Mouse (Mus musculus) kidney, embryonic 14.5 days (tissue): ENCODE results near the gene Hccs. TPM values are rescaled to one million over a fixed set of nuclear protein-coding genes. Genes with fewer than 3 reads are reported as not detected.

Source experiments
- ATAC-seq: fragments of 200-750 bp; cut with Nextera tagmentation; 2 replicates; pipeline ENCODE4 v1.8.0; 2017; ENCODE audit warnings: moderate number of reproducible peaks, mild to moderate bottlenecking, moderate TSS enrichment, moderate library complexity; ENCODE audit not compliant: low FRiP score, low TSS enrichment
- H3K27ac ChIP-seq: fragments of 300-500 bp; sonication (generic); 2 replicates; pipeline ENCODE4 v1.5.1; 2014; ENCODE audit warnings: low read depth, mild to moderate bottlenecking, low read length, moderate library complexity, mixed read lengths
- H3K27me3 ChIP-seq: fragments of 300-500 bp; sonication (generic); 2 replicates; pipeline ENCODE4 v1.6.1; 2014; ENCODE audit warnings: mild to moderate bottlenecking, low read length; ENCODE audit not compliant: control insufficient read depth, insufficient read depth
- H3K36me3 ChIP-seq: fragments of 300-500 bp; sonication (generic); 2 replicates; pipeline ENCODE4 v1.6.1; 2014; ENCODE audit warnings: low read length, mixed read lengths; ENCODE audit not compliant: control insufficient read depth, insufficient read depth
- H3K4me1 ChIP-seq: fragments of 300-500 bp; sonication (generic); 2 replicates; pipeline ENCODE4 v1.6.1; 2014; ENCODE audit warnings: low read length, mixed read lengths; ENCODE audit not compliant: control insufficient read depth, insufficient read depth
- H3K4me2 ChIP-seq: fragments of 300-500 bp; sonication (generic); replicated peaks from 2 replicates; pipeline ENCODE4 v1.6.1; 2014; ENCODE audit warnings: low read depth, mild to moderate bottlenecking, low read length
- H3K4me3 ChIP-seq: fragments of 300-500 bp; sonication (generic); 2 replicates; pipeline ENCODE4 v1.5.1; 2014; ENCODE audit warnings: mild to moderate bottlenecking, low read length
- H3K9ac ChIP-seq: fragments of 300-500 bp; sonication (generic); 2 replicates; pipeline ENCODE4 v1.6.1; 2014; ENCODE audit warnings: low read depth, mild to moderate bottlenecking, low read length, moderate library complexity
- H3K9me3 ChIP-seq: fragments of 300-500 bp; sonication (generic); 2 replicates; pipeline ENCODE4 v1.6.1; 2016; ENCODE audit warnings: low read length; ENCODE audit not compliant: control insufficient read depth
- WGBS: fragments of 180-500 bp; shearing (Covaris S2); extraction: QIAGEN DNeasy Blood & Tissue Kit; methylation state at CpG from one replicate; pipeline ENCODE4 v1.1.7; 2014; 5-methylcytosine and 5-hydroxymethylcytosine counted together
- polyA plus RNA-seq: library from polyadenylated mRNA; unstranded; fragments of >200 nt; fragmentation: Nextera tagmentation; extraction: Ambion mirVana; gene quantifications from 2 replicates; pipeline ENCODE4 v1.2.1, GENCODE M21; 2014

The Hccs gene
- polyA plus RNA-seq, 1 experiment from 2014 or later, result 37.7 TPM

DNA sequence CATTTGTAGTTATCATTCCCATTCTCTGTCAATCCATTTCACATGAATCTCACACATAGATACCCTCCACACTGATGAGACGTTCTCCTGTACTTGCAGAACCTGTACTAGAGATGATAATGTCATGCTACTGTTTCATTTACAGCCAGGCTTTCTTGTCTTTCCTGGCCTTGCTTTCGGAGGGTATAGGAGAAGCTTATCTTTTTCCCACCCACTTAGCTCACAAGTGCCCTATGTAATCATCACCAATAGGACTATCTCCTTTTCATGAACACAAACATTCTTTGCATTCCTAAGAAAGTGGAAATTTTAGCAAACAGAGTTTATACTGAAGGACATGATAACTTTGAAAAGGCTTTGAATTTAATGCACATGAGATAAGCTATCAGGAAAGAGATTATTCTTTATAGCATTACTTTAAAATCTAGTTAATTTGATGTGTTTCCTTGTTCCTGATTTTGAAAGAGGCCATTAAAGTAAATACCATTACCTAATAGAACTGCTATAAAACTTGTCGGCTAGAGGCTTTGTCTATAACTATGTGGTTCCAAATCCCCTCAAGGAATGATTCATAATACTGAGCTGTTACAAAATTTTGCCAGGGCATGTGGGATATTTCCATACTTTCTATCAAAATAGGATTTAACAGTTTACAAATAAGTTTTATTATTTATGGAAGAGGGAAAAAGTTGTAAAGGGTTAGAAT lies 97.7 kb downstream of the Hccs start:
- no peaks in the 10 kb centered on the region for H3K9me3 ChIP-seq
- H3K4me1 ChIP-seq, result no peaks in the 10 kb centered on the region
- no peak overlapping the region for H3K9ac ChIP-seq
- H3K27me3 ChIP-seq, result no peaks in the 10 kb centered on the region; the same call in 1 of the 2 replicates
- no peak overlapping the region for H3K4me3 ChIP-seq
- no peak overlapping the region for H3K27ac ChIP-seq
- H3K36me3 ChIP-seq, result no peaks in the 10 kb centered on the region
- no peak overlapping the region for H3K4me2 ChIP-seq
- 67% methylated on average over 3 of the region's 3 CpGs for WGBS
- ATAC-seq, result no peak

DNA sequence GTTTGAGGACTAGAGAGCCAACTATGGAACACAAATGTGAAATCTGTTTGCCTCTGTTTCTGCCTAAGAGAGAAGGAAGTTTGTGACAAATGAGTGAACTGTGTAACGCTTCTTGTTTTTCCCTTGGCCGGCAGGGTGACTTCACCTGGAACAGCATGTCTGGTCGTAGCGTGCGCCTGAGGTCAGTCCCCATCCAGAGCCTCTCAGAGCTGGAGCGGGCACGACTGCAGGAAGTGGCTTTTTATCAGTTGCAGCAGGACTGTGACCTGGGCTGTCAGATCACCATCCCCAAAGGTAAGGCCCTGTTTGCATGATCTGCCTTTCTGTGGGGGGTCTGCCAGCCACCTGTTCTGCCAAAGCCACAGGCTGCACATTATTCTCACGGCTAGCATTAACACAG lies 100.1 kb downstream of the Hccs start:
- WGBS, result 67% methylated on average over 8 of the region's 8 CpGs
- Histone ChIP-seq H3K27ac (no peak overlapping the region), H3K9me3 (no peaks in the 10 kb centered on the region), H3K4me2 (no peak overlapping the region), H3K36me3 (no peaks in the 10 kb centered on the region), H3K9ac (no peak overlapping the region), H3K4me3 (no peak overlapping the region), H3K27me3 (no peaks in the 10 kb centered on the region; the same call in 1 of the 2 replicates), H3K4me1 (no peaks in the 10 kb centered on the region)
- ATAC-seq, result no peak

DNA sequence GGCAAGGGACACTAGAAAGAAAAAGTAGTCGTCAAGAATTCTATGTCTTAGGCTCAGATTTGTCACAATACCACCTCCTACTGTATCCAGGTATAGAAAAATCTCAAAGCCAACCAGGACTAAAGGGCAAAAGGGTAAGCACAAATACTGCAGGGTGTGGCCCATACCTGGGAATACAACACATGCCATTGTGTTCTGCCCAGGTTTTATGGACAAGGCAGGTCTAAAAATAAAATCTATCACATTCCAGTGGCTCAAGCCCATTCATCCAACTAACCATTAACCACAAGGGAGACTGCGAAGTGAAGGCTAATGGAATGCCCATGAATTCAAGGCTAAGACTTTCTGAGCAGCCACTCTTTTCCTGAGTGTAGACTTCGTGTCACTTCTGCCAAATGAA lies 110.2 kb downstream of the Hccs start:
- Histone ChIP-seq H3K9ac (no peak overlapping the region), H3K4me3 (no peak overlapping the region), H3K36me3 (no peaks in the 10 kb centered on the region), H3K9me3 (no peaks in the 10 kb centered on the region), H3K27ac (no peak overlapping the region), H3K4me2 (no peak overlapping the region), H3K27me3 (no peaks in the 10 kb centered on the region; the same call in 1 of the 2 replicates), H3K4me1 (no peaks in the 10 kb centered on the region)
- 75% methylated on average over 3 of the region's 3 CpGs for WGBS
- ATAC-seq, result no peak

Other genes starting within 250 kb of the Hccs start
- not detected in 2 replicates for gene Amelx, start 133.2 kb downstream of the Hccs start, polyA plus RNA-seq